Mouse (Mus musculus) embryo, embryonic 9.5 days (tissue): ENCODE results near the gene Dicer1.

Experiments used
- DNase-seq: peaks from one replicate; pipeline ENCODE4 v3.0.0-alpha.2; 2017; ENCODE audit errors: extremely low spot score

The Dicer1 gene

GRCm38 (mm10) chr12:104677371-104677924, 74.3 kb downstream of the Dicer1 start:
- no peak for DNase-seq

GRCm38 (mm10) chr12:104676535-104677370, 75.0 kb downstream of the Dicer1 start:
- no peak for DNase-seq

GRCm38 (mm10) chr12:104672976-104673375, 78.8 kb downstream of the Dicer1 start:
- no peak for DNase-seq

GRCm38 (mm10) chr12:104672406-104672805, 79.3 kb downstream of the Dicer1 start:
- DNase-seq: no peak

- no peak for DNase-seq
These were observed 83.9 kb downstream of the Dicer1 start for GRCm38 (mm10) chr12:104667846-104668245.

- no peak for DNase-seq
These were observed 85.8 kb downstream of the Dicer1 start for GRCm38 (mm10) chr12:104665951-104666350.

- DNase-seq: no peak
These were observed 86.2 kb downstream of the Dicer1 start for GRCm38 (mm10) chr12:104665521-104665920.

- DNase-seq: no peak
These were observed 95.6 kb downstream of the Dicer1 start for GRCm38 (mm10) chr12:104656146-104656545.

GRCm38 (mm10) chr12:104655006-104655405, 96.7 kb downstream of the Dicer1 start:
- DNase-seq: no peak

- no peak for DNase-seq
These were observed 99.7 kb downstream of the Dicer1 start for GRCm38 (mm10) chr12:104652021-104652420.

- DNase-seq: no peak
These were observed 100.5 kb downstream of the Dicer1 start for GRCm38 (mm10) chr12:104651269-104651668.

GRCm38 (mm10) chr12:104650510-104651260, 101.1 kb downstream of the Dicer1 start:
- no peak for DNase-seq

- DNase-seq: no peak
These were observed 103.4 kb downstream of the Dicer1 start for GRCm38 (mm10) chr12:104648366-104648765.

- no peak for DNase-seq
These were observed 109.4 kb downstream of the Dicer1 start for GRCm38 (mm10) chr12:104642337-104642736.

GRCm38 (mm10) chr12:104640934-104641333, 110.8 kb downstream of the Dicer1 start:
- no peak for DNase-seq

- peak; percentile 24 for DNase-seq
These were observed 113.6 kb downstream of the Dicer1 start for GRCm38 (mm10) chr12:104638156-104638555.
